ENCODE assay signal across 11 mouse cellular contexts in the genomic region with DNA sequence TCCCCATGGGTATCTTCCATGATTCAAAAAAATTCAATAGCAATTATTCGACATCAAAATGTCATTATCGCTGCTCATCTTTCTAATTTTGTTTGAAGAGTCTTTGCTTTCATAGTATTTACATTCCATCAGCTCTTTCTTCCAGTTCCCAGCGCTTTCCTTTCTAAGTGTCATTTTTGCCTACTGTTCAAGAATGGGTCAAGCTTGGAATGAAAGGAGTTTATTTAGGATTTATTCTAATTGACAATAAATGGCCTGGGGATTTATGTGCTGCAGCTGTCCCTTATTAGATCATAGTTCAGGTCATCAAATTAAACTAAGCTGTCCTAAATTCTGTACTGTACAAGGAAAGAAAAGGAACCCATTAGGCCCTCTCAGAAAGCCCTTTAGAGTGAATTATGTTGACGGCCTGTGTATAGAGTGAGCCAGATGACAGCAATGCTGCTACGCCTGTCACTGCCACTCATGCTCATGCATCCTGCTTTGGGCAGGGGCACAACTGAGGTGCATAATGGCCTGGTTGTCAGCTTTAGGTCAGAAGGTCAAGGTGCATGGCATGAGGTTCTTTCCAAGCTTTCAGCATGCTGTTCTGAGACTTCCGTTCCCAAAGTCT.
DNase-seq lines count a peak whose midpoint lies in the region; ATAC-seq and TF ChIP-seq lines count a peak whose summit lies in the region.
"Had no signal": no experiment of that assay in that cellular context is flagged by ENCODE, and none has a peak within 500 bp of the region (broad histone marks: within the 10 kb centered on the region; RNA-seq: fewer than 3 reads in every experiment).

No protein-coding gene starts in this region.

- no peak overlapping the region for H3K4me3 ChIP-seq in kidney, postnatal 0 days (replicated peaks; ENCODE audit: low read depth, low read length)
- H3K4me3 ChIP-seq in stomach, embryonic 16.5 days (replicated peaks; ENCODE audit: low read length), result no peak overlapping the region
- H3K4me3 ChIP-seq in stomach, postnatal 0 days (ENCODE audit: low read depth, low read length), result no peak overlapping the region
- H3K4me3 ChIP-seq in thymus, adult 2 months (ENCODE audit: control insufficient read depth, insufficient read depth, low read length), result no peak overlapping the region
- H3K4me3 ChIP-seq: heart, embryonic 10.5 days had no signal

- TF ChIP-seq EP300 in stomach, postnatal 0 days (optimal IDR thresholded peaks at IDR 0.05), result no peak

- no peak for TF ChIP-seq POLR2A in thymus, adult 2 months (IDR thresholded peaks at IDR 0.05; ENCODE audit: control insufficient read depth, extremely low read depth, insufficient read depth, low read length, poor library complexity)

- no peaks in the 10 kb centered on the region for H3K27me3 ChIP-seq in kidney, postnatal 0 days (ENCODE audit: insufficient read depth, low read length)
- no peaks in the 10 kb centered on the region for H3K27me3 ChIP-seq in stomach, embryonic 16.5 days (ENCODE audit: control insufficient read depth, insufficient read depth, low read length)
- no peaks in the 10 kb centered on the region for H3K27me3 ChIP-seq in stomach, postnatal 0 days (ENCODE audit: control insufficient read depth, insufficient read depth, low read length)
- H3K27me3 ChIP-seq in thymus, adult 2 months (ENCODE audit: control insufficient read depth, insufficient read depth, low read length), result no peaks in the 10 kb centered on the region

- H3K27ac ChIP-seq in kidney, postnatal 0 days, result no peak overlapping the region
- no peak overlapping the region for H3K27ac ChIP-seq in stomach, embryonic 16.5 days (ENCODE audit: low read length)
- no peak overlapping the region for H3K27ac ChIP-seq in stomach, postnatal 0 days (replicated peaks)
- H3K27ac ChIP-seq in thymus, adult 2 months (ENCODE audit: control insufficient read depth, insufficient read depth, low read length), result no peak overlapping the region
- H3K27ac ChIP-seq: heart, embryonic 10.5 days had no signal

- no peak for ATAC-seq in kidney, postnatal 0 days (replicated peaks; ENCODE audit: low FRiP score, low read depth)
- ATAC-seq in stomach, embryonic 16.5 days (ENCODE audit: insufficient read depth, low FRiP score), result 0 out of 2 replicates have a peak, but pooled peaks have one; percentile 25
- no peak for ATAC-seq in stomach, postnatal 0 days (ENCODE audit: low FRiP score, low TSS enrichment)

- H3K9ac ChIP-seq in kidney, postnatal 0 days (ENCODE audit: low read depth, low read length), result no peak overlapping the region
- no peak overlapping the region for H3K9ac ChIP-seq in stomach, embryonic 16.5 days (ENCODE audit: low read length)
- H3K9ac ChIP-seq in stomach, postnatal 0 days (ENCODE audit: low read length), result no peak overlapping the region

- TF ChIP-seq CTCF in kidney, postnatal 0 days (IDR thresholded peaks at IDR 0.05; ENCODE audit: low read depth), result no peak
- TF ChIP-seq CTCF in stomach, postnatal 0 days (IDR thresholded peaks at IDR 0.05; ENCODE audit: low read depth), result no peak
- no peak for TF ChIP-seq CTCF in thymus, adult 2 months (IDR thresholded peaks at IDR 0.05; ENCODE audit: borderline replicate concordance, control insufficient read depth, extremely low read depth, insufficient read depth, low read length, poor library complexity)

- no peaks in the 10 kb centered on the region for H3K4me1 ChIP-seq in kidney, postnatal 0 days (replicated peaks; ENCODE audit: insufficient read depth, low read length)
- H3K4me1 ChIP-seq in stomach, embryonic 16.5 days (ENCODE audit: control insufficient read depth, insufficient read depth, low read length), result no peaks in the 10 kb centered on the region
- no peaks in the 10 kb centered on the region for H3K4me1 ChIP-seq in stomach, postnatal 0 days (replicated peaks; ENCODE audit: control insufficient read depth, insufficient read depth)
- H3K4me1 ChIP-seq in thymus, adult 2 months (replicated peaks; ENCODE audit: control insufficient read depth, insufficient read depth, low read length), result no peaks in the 10 kb centered on the region
- H3K4me1 ChIP-seq: heart, embryonic 10.5 days had no signal

- WGBS in kidney, postnatal 0 days, result 68% methylated on average over 6 of the region's 6 CpGs
- WGBS in stomach, embryonic 16.5 days, result 47% methylated on average over 6 of the region's 6 CpGs
- 44% methylated on average over 6 of the region's 6 CpGs for WGBS in stomach, postnatal 0 days
- WGBS in thymus, adult 2 months, result 91% methylated on average over 6 of the region's 6 CpGs

- peak; percentile 4 for DNase-seq in kidney, postnatal 0 days (ENCODE audit: low spot score)
- no peak for DNase-seq in kidney, adult 8-10 months
- no peak for DNase-seq in stomach, postnatal 0 days (ENCODE audit: low spot score)
- peak; percentile 49 for DNase-seq in hindlimb bud, embryonic 11.5 days (ENCODE audit: extremely low spot score, low read depth, low spot score)
- DNase-seq in retina, postnatal 7 days (ENCODE audit: low read depth, low spot score), result peak; percentile 28
- DNase-seq in heart, adult 18-20 months, result no peak
- no peak for DNase-seq in thymus, adult 2 months
- DNase-seq: cerebellum, adult 9-11 months; kidney, adult 2 months had no signal

- no peaks in the 10 kb centered on the region for H3K9me3 ChIP-seq in kidney, postnatal 0 days (replicated peaks; ENCODE audit: low read length)
- no peaks in the 10 kb centered on the region for H3K9me3 ChIP-seq in stomach, embryonic 16.5 days (replicated peaks; ENCODE audit: control insufficient read depth, low read length)
- no peaks in the 10 kb centered on the region for H3K9me3 ChIP-seq in stomach, postnatal 0 days (ENCODE audit: control insufficient read depth, low read length)
- H3K9me3 ChIP-seq: heart, embryonic 10.5 days had no signal

- no peak overlapping the region for H3K4me2 ChIP-seq in kidney, postnatal 0 days (ENCODE audit: low read length)
- H3K4me2 ChIP-seq in stomach, embryonic 16.5 days (ENCODE audit: low read depth, low read length), result no peak overlapping the region
- H3K4me2 ChIP-seq in stomach, postnatal 0 days (replicated peaks; ENCODE audit: low read depth), result no peak overlapping the region

- no peaks in the 10 kb centered on the region for H3K36me3 ChIP-seq in kidney, postnatal 0 days (ENCODE audit: insufficient read depth, low read length)
- H3K36me3 ChIP-seq in stomach, embryonic 16.5 days (ENCODE audit: control insufficient read depth, insufficient read depth, low read length), result no peaks in the 10 kb centered on the region
- no peaks in the 10 kb centered on the region for H3K36me3 ChIP-seq in stomach, postnatal 0 days (ENCODE audit: control insufficient read depth, insufficient read depth, low read length)
- no peaks in the 10 kb centered on the region for H3K36me3 ChIP-seq in thymus, adult 2 months (ENCODE audit: control insufficient read depth, insufficient read depth, low read length)
- H3K36me3 ChIP-seq: heart, embryonic 10.5 days had no signal

Comparison
In these comparisons a context has a peak if more than half of its experiments do, and no peak if none do; other contexts are left out.
1. DNase-seq: peak in kidney, postnatal 0 days (single experiment), hindlimb bud, embryonic 11.5 days (single experiment) and retina, postnatal 7 days (single experiment); none in kidney, adult 8-10 months (0 of 2), stomach, postnatal 0 days (single experiment), heart, adult 18-20 months (0 of 2) and thymus, adult 2 months (single experiment).